Mouse (Mus musculus) lung, adult 2 months (tissue): Measurements from ENCODE around the gene Tnpo1. TPM values are rescaled to one million over a fixed set of nuclear protein-coding genes. Genes with fewer than 3 reads are reported as not detected.

Source experiments
- DNase-seq: peaks from one replicate; pipeline ENCODE4 v3.0.0; 2022
- H3K4me1 ChIP-seq: fragments of 200-500 bp; 2 replicates; pipeline ENCODE4 v1.6.1; 2011; ENCODE audit warnings: low read length; ENCODE audit not compliant: control insufficient read depth, insufficient read depth
- H3K4me3 ChIP-seq: fragments of 200-500 bp; replicated peaks from 2 replicates; pipeline ENCODE3; 2011; ENCODE audit warnings: low read depth, mild to moderate bottlenecking, control low read depth, low read length; ENCODE audit errors: extremely low read depth
- CTCF ChIP-seq: fragments of 200-500 bp; IDR thresholded peaks from 2 replicates; pipeline ENCODE4 v1.5.1; 2011; ENCODE audit warnings: mild to moderate bottlenecking, low read length, control low read depth; ENCODE audit not compliant: insufficient read depth
- POLR2A ChIP-seq: fragments of 200-500 bp; IDR thresholded peaks from 2 replicates; pipeline ENCODE4 v1.6.1; 2011; ENCODE audit warnings: low read depth, mild to moderate bottlenecking, control low read depth, low read length, borderline replicate concordance; ENCODE audit errors: extremely low read depth
- WGBS: fragments of 180-500 bp; shearing (Covaris S2); methylation state at CpG from one replicate; pipeline ENCODE4 v1.1.7; 2018; 5-methylcytosine and 5-hydroxymethylcytosine counted together
- polyA plus RNA-seq: library from polyadenylated mRNA; depleted of rRNA; stranded (reverse); fragments of >200 nt; gene quantifications from 2 replicates; pipeline ENCODE4 v1.2.3, GENCODE M21; 2012

Tnpo1 gene
- polyA plus RNA-seq, 1 experiment: 19.6 TPM

DNA sequence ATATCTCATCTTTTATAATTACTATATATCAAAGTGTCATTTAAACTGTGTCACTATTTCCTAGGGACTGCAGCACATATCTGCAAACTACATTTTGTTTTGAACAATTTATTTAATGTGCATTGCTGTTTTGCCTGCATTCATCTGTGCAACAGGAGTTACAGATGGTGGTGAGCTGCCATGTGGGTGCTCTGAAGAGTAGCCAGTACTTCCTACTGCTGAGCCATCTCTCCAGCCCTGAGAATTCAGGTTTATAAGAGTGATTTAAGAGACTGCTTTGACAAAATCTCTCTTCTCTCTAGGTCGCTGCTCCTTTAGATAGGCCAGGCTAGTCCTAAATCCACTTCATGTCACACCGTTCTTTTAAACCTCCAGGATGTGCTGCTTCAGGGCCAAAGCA, 49.0 kb downstream of the Tnpo1 start:
- 87% methylated on average over 2 of the region's 2 CpGs for WGBS

DNA sequence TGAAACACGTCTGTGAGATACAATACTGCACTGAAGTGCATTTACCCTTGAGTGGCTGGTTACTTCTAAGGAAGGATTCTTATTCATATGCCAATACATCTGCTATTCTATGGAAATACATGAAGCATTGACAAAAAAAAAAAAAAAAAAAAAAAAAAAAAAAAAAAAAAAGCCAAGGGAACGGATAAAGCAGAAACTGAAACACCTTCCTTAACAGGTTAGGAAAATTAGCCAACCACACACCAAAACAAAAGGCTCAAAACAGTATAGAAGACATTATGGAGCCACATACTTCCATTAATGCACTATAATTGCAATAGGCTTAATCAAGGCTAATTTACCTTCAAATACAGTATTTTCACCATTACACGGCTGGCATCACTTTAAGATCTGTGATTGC, 51.5 kb downstream of the Tnpo1 start:
- Histone ChIP-seq H3K4me1 (no peaks in the 10 kb centered on the region), H3K4me3 (no peak overlapping the region)
- 87% methylated on average over 3 of the region's 3 CpGs for WGBS
- DNase-seq: no peak
- TF ChIP-seq CTCF (no peak), POLR2A (no peak)

More for the DNA sequence above, 49.0 kb downstream of the Tnpo1 start:
- no peak overlapping the region for H3K4me3 ChIP-seq
- peaks cover 4% of the 10 kb centered on the region for H3K4me1 ChIP-seq
- DNase-seq: no peak
- TF ChIP-seq CTCF (no peak), POLR2A (no peak)

DNA sequence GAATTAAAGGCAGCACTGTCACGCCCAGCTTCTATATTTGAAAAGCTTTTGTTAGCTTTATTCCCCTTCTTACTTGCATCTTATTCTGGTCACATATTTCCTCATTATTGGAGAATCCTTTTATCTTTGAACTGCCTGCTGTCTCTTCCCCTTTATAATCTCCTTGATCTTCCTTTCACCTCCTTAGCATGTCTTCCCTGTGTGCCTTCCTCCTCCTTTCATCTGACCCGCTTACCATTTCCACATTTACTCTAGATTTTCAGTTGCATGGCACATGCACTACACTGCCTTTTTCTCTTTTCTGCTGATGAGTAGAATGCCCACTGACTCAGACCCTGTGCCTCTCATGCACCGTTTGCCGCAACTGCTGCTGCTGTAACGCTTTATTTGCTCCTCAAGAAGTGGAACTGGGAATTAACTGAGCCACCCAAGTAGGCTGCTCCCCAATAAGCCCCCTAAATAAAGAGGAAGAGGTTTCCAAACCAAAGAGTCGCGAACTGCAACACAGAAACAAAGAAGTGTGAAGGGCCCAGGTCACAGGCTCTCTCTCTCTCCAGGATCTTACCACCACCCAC, 53.8 kb downstream of the Tnpo1 start:
- H3K4me3 ChIP-seq: no peak overlapping the region
- DNase-seq: no peak
- no peaks in the 10 kb centered on the region for H3K4me1 ChIP-seq
- TF ChIP-seq POLR2A (no peak), CTCF (no peak)
- WGBS: 81% methylated on average over 7 of the region's 7 CpGs

DNA sequence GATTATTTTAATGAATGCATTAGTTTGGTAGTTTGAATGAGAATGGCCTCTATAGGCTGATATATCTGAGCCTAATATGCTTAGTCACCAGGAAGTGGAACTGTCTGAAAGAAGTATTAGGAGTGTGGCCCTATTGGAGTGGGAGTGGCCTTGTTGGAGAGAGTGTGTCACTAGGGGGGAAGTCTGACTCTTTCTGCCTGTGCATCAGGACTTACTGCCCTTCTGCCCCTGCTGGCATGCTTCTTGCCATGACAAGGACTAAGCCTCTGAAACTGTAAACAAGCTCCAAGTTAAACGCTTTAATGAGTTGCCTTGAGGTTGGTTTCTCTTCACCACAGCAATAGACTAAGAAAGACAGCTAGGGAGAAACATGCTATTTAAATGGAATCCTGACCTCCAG, 54.9 kb downstream of the Tnpo1 start:
- no peaks in the 10 kb centered on the region for H3K4me1 ChIP-seq
- no peak for DNase-seq
- WGBS: 31% methylated on average over 1 of the region's 1 CpGs
- no peak overlapping the region for H3K4me3 ChIP-seq
- TF ChIP-seq CTCF (no peak), POLR2A (no peak)

DNA sequence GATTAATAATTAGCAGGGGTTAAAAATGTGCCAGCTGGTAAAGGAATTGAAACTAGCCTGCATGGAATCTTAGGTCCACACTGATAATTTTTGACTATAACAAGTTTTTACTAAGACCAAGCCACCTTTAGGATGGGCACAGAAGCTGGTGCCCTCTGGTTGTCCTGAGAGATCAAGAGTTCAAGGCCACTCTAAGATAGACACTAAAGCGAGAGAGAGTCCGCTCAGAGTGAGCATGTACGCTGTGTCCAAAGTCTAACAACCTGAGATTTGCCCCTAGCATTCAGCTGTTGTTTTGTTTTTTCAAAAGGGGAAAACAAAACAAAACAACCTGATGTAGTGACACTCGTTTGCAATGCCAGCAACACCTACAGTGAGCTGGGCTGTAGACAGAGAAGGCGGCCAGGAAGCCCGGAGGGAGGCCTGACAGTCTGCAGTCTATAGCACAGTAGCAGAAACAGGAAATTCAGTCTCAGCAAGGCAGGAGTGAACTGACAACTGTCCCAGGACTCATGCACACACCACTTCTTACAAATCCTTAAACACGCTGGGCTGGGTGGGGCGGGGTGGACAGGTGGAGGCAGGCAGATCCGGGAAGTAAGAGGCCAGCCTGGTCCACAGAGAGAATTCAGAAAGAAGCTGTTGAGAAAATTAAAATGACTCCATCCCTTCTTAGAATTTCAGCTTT, 57.8 kb downstream of the Tnpo1 start:
- no peak for DNase-seq
- TF ChIP-seq POLR2A (no peak), CTCF (no peak)

DNA sequence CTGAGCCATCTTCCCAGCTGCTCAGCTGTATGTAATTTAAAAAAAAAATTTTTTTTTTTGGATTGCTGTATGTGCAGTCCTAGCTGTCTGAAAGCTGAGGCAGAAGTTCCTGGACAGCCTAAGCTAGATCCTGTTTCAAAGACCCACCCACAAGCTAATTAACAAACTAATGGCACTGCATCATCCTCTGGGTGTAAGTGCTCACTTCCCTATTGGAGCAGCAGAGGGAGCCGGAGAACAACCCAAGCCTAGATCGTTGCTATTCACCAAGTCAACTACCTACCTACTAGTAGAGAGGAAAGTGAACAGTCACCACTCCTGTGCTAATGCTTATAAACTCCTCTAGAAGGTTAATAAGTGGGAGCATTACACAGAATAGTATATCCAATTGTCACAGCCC, 58.4 kb downstream of the Tnpo1 start:
- DNase-seq: peak; percentile 36
- 24% methylated on average over 2 of the region's 2 CpGs for WGBS
- TF ChIP-seq CTCF: peak; percentile 71
- TF ChIP-seq POLR2A: no peak
- Histone ChIP-seq H3K4me1 (no peaks in the 10 kb centered on the region), H3K4me3 (no peak overlapping the region)

More for the DNA sequence above, 57.8 kb downstream of the Tnpo1 start:
- Histone ChIP-seq H3K4me1 (no peaks in the 10 kb centered on the region), H3K4me3 (no peak overlapping the region)
- 85% methylated on average over 9 of the region's 9 CpGs for WGBS

DNA sequence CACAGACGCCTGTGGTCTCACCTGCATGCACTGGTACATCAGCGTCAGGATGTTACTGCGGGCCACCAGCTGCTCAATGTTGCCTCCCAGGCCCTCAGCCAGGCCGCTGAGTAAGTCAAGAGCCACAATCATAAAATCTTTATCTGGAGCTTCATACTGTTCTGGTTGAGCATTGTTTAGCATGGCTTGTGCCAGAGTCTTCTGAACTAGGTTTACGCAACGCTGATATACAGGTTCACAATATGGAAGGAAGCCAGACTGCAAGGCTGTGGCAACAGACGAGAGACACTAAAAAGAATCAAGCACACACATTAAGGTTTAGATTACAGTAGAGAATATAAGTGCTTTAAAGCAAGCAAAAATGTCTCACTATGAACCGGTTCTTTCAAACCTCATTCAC, 70.9 kb downstream of the Tnpo1 start:
- WGBS: 78% methylated on average over 8 of the region's 8 CpGs
- Histone ChIP-seq H3K4me3 (no peak overlapping the region), H3K4me1 (no peaks in the 10 kb centered on the region)
- TF ChIP-seq POLR2A: no peak
- TF ChIP-seq CTCF: no peak
- no peak for DNase-seq

DNA sequence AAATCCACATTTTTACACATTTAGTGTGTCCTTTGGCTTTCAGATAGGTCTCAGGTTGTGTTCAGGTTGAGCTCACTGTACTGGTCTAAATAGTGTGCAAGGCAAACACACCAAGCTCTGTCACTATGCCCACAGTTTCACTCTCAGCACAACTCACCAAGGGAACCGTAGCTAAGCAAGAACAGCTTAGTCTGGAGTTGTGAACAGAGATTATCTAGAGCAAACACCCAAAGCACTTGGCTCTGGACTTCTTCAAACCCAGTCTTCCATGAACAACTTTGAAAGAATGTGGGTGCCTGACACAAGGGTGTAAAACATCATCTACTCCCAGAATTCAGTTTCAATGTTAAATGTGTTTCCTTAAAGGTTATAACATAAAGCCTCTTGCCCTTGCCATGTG, 80.4 kb downstream of the Tnpo1 start:
- WGBS: 65% methylated on average over 1 of the region's 1 CpGs
- H3K4me3 ChIP-seq: no peak overlapping the region
- no peak for DNase-seq
- TF ChIP-seq CTCF: no peak
- no peak for TF ChIP-seq POLR2A
- no peaks in the 10 kb centered on the region; the same call in 1 of the 2 replicates for H3K4me1 ChIP-seq

DNA sequence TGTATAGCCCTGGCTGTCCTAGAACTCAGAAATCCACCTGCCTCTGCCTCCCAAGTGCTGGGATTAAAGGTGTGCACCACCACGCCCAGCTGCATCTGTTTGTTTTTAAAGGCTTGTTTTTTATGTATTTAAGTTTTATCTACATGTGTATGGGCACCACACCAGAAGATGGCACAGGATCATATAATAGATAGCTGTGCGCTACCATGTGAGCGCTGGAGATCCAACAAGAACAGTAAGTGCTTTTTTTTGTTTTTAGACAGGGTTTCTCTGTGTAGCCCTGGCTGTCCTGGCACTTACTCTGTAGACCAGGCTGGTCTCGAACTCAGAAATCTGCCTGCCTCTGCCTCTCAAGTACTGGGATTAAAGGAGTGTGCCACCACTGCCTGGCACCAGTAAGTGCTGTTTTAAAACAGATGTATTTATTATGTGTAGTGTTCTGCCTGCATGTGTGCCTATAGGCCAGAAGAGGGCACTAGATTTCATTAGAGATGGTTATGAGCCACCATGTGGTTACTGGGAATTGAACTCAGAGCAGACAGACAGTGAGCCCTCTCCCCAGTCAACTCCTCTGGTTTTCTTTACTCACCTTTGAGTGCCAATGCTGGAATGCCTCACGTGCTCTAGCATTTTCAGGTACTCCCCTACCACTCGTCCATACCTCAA, 89.6 kb downstream of the Tnpo1 start:
- DNase-seq: no peak
- Histone ChIP-seq H3K4me3 (no peak overlapping the region), H3K4me1 (no peaks in the 10 kb centered on the region)
- WGBS: 95% methylated on average over 6 of the region's 6 CpGs
- TF ChIP-seq POLR2A (no peak), CTCF (no peak)

DNA sequence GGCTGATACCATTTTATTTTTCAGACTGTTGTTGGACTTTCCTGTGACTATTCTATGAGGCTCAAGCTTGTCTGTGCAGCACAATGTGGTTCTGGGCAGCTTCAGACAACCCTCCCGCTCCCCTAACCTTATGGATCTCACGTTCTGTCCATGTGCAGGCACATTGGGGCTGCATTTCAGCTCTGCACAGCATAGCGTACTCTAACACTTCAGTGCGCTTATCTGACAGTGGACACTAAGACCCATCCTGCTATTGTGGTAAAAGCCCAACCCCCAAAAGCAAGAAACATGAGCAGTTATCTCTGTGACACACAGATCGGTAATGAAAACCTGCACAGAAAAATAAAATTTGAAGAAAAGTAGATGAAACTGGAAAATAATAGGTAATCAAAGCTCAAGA, 90.4 kb downstream of the Tnpo1 start:
- no peak for DNase-seq
- WGBS: 87% methylated on average over 5 of the region's 5 CpGs
- no peaks in the 10 kb centered on the region for H3K4me1 ChIP-seq
- no peak for TF ChIP-seq POLR2A
- TF ChIP-seq CTCF: no peak
- no peak overlapping the region for H3K4me3 ChIP-seq
